Mouse (Mus musculus): ENCODE results near the gene Ndufb7.
"Not testable (repeated sequence)": the region's sequence is repeated elsewhere in the genome, so short reads cannot be mapped to it uniquely, and the experiment has no call there.

The Ndufb7 gene

GRCm38 (mm10) chr8:83575561-83576515, 9.4 kb downstream of the Ndufb7 start:
- peak; percentile 5 for DNase-seq (ENCODE audit: low spot score)

- DNase-seq (ENCODE audit: low spot score): no peak
Measured at GRCm38 (mm10) chr8:83576516-83576895, 10.0 kb downstream of the Ndufb7 start.

- peak; percentile 2 for DNase-seq (ENCODE audit: low spot score)
Measured at GRCm38 (mm10) chr8:83576921-83577320, 10.4 kb downstream of the Ndufb7 start.

GRCm38 (mm10) chr8:83577384-83577791, 10.9 kb downstream of the Ndufb7 start:
- peak; percentile 8 for DNase-seq (ENCODE audit: low spot score)

GRCm38 (mm10) chr8:83578131-83579055, 11.9 kb downstream of the Ndufb7 start:
- DNase-seq (ENCODE audit: low spot score): peak; percentile 6

GRCm38 (mm10) chr8:83579676-83580075, 13.2 kb downstream of the Ndufb7 start:
- no peak for DNase-seq (ENCODE audit: low spot score)

- no peak for DNase-seq (ENCODE audit: low spot score)
Measured at GRCm38 (mm10) chr8:83580826-83581225, 14.4 kb downstream of the Ndufb7 start.

GRCm38 (mm10) chr8:83582226-83582625, 15.8 kb downstream of the Ndufb7 start:
- no peak for DNase-seq (ENCODE audit: low spot score)

GRCm38 (mm10) chr8:83583236-83583635, 16.8 kb downstream of the Ndufb7 start:
- DNase-seq (ENCODE audit: low spot score): no peak

GRCm38 (mm10) chr8:83584771-83585170, 18.3 kb downstream of the Ndufb7 start:
- no peak for DNase-seq (ENCODE audit: low spot score)

- DNase-seq (ENCODE audit: low spot score): no peak
Measured at GRCm38 (mm10) chr8:83585333-83585732, 18.9 kb downstream of the Ndufb7 start.

GRCm38 (mm10) chr8:83587644-83588043, 21.2 kb downstream of the Ndufb7 start:
- DNase-seq (ENCODE audit: low spot score): no peak

- no peak for DNase-seq (ENCODE audit: low spot score)
Measured at GRCm38 (mm10) chr8:83588886-83589285, 22.4 kb downstream of the Ndufb7 start.

GRCm38 (mm10) chr8:83590488-83591023, 24.1 kb downstream of the Ndufb7 start:
- no peak for DNase-seq (ENCODE audit: low spot score)

- DNase-seq (ENCODE audit: low spot score): no peak
Measured at GRCm38 (mm10) chr8:83592682-83593081, 26.2 kb downstream of the Ndufb7 start.

GRCm38 (mm10) chr8:83593325-83594166, 27.1 kb downstream of the Ndufb7 start:
- no peak for DNase-seq (ENCODE audit: low spot score)

- DNase-seq (ENCODE audit: low spot score): peak; percentile 98
Measured at GRCm38 (mm10) chr8:83594167-83595049, 27.9 kb downstream of the Ndufb7 start.

- DNase-seq (ENCODE audit: low spot score): not testable (repeated sequence)
Measured at GRCm38 (mm10) chr8:83595050-83595345, 28.5 kb downstream of the Ndufb7 start.

GRCm38 (mm10) chr8:83596369-83596768, 29.9 kb downstream of the Ndufb7 start:
- DNase-seq (ENCODE audit: low spot score): no peak

- DNase-seq (ENCODE audit: low spot score): no peak
Measured at GRCm38 (mm10) chr8:83598146-83598545, 31.7 kb downstream of the Ndufb7 start.

GRCm38 (mm10) chr8:83599814-83600213, 33.3 kb downstream of the Ndufb7 start:
- no peak for DNase-seq (ENCODE audit: low spot score)

Data from layer of hippocampus, adult 11-12 months (tissue).